Mouse (Mus musculus) granulocyte monocyte progenitor cell, adult 5-6 weeks (primary cell): ENCODE measurements around the gene Gm10338. TPM values are rescaled to one million over a fixed set of nuclear protein-coding genes. Genes with fewer than 3 reads are reported as not detected.
"Not testable (repeated sequence)": the region's sequence is repeated elsewhere in the genome, so short reads cannot be mapped to it uniquely, and the experiment has no call there.

ENCODE experiments used
- ATAC-seq: replicated peaks from 2 replicates; pipeline ENCODE4 v1.8.0; 2016; ENCODE audit warnings: mild to moderate bottlenecking, moderate TSS enrichment, inconsistent platforms; ENCODE audit not compliant: poor library complexity, severe bottlenecking
- total RNA-seq, 2 experiments: library from RNA; stranded (forward) in 1 of 2; stranded (reverse) in 1 of 2; fragments of 200-712, 200-1000 nt in 1 of 2; fragments of >200 nt in 1 of 2; fragmentation: Nextera tagmentation in 1 of 2; gene quantifications; 2 replicates each; pipeline ENCODE4 v1.2.3; 2014 to 2017

The Gm10338 gene
- total RNA-seq (2014; fragmentation: Nextera tagmentation) (not detected in 2 replicates), total RNA-seq (2017) (not detected in 2 replicates)

- ATAC-seq, result not testable (repeated sequence)
Observed at GRCm38 (mm10) chr14:7595492-7595891, at the start of gene Gm10338. Gene Gm10338 (minus strand): TSS chr14:7595592.

DNA sequence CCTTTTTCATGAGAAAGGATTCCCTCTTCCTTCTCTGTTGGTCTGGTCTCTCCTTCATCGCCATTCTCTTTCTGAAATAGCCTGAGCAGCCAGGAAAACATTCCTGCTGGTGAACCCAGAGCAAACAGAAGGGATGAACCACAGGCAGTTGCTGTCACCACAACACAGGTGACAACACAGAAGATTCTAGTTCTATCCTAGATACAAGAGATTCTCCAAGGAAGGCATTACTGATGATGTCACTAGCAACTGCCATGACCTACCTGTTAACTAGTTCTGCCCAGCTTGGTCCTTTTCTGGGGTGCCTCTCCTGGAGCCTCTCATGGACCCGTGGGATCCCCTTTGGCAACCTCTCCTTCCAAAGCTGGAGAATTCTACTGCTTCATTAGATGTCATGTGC, 48.5 kb upstream of the Gm10338 start, which contains the start of gene Gm10128:
Gene Gm10128 (minus strand): TSS at position 101 of the 400 bp plus-strand sequence.
- not testable (repeated sequence) for ATAC-seq

GRCm38 (mm10) chr14:7568382-7568781, 27.0 kb downstream of the Gm10338 start, which contains the start of gene Gm3558:
Gene Gm3558 (minus strand): TSS chr14:7568566.
- ATAC-seq, result not testable (repeated sequence)

DNA sequence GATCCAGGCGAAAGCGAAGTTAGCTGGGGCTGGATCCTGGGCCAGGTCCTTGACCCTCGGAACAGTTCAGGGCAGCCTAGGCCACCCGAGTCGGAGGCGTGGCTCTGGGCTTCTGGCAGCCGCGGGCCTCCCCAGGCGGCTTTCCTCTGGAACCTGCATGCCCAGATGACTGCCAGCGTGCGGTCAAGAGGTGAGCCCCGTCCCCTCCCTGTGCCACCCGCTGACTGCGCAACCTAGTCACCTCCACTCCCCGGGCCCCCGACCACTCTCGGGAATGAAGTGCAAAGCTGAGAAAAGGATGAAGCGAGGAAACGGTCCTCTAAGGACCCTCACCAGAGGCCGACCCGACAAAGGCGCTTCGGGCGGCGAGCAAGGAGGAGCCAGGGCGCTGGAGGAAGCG, 27.5 kb downstream of the Gm10338 start:
- ATAC-seq, result not testable (repeated sequence)

DNA sequence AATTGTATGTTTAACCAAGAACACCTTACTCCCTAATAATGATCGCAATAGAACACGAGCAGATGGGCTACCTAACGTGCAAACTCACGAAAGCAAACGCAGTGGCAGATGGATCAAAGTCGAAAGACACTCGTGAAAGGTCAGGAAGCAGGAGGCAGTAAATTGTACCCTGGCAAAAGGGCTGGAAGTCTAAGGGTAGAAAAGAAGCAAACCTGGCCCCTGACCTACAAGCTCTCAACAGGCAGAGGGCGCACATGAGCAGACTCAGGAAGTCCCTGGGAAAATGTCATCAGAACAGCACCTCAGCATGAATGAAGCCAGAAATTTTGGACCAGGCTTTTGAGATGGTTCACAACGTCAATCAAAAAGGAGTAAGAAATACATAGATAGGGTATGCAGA, 28.1 kb downstream of the Gm10338 start:
- ATAC-seq, result not testable (repeated sequence)

Other genes starting within 250 kb of the Gm10338 start
- not detected in 2 replicates for gene Gm8374, start 230.5 kb downstream of the Gm10338 start, total RNA-seq (2014; fragmentation: Nextera tagmentation)
- gene Gm8374, start 230.5 kb downstream of the Gm10338 start, total RNA-seq (2017), result not detected in 2 replicates
- not detected in 2 replicates for gene Gm3755, start 144.7 kb downstream of the Gm10338 start, total RNA-seq (2014; fragmentation: Nextera tagmentation)
- not detected in 2 replicates for gene Gm3755, start 144.7 kb downstream of the Gm10338 start, total RNA-seq (2017)
- not detected in 2 replicates for gene Gm3752, start 111.8 kb downstream of the Gm10338 start, total RNA-seq (2014; fragmentation: Nextera tagmentation)
- not detected in 2 replicates for gene Gm3752, start 111.8 kb downstream of the Gm10338 start, total RNA-seq (2017)
- gene Gm3558, start 27.0 kb downstream of the Gm10338 start, total RNA-seq (2014; fragmentation: Nextera tagmentation), result not detected in 2 replicates
- 0.62 TPM in 1 of 2 replicates, not detected in the other for gene Gm3558, start 27.0 kb downstream of the Gm10338 start, total RNA-seq (2017)
- not detected in 2 replicates for gene Gm10128, start 48.4 kb upstream of the Gm10338 start, total RNA-seq (2014; fragmentation: Nextera tagmentation)
- not detected in 2 replicates for gene Gm10128, start 48.4 kb upstream of the Gm10338 start, total RNA-seq (2017)
- not detected in 2 replicates for gene Gm26661, start 196.0 kb upstream of the Gm10338 start, total RNA-seq (2014; fragmentation: Nextera tagmentation)
- not detected in 2 replicates for gene Gm26661, start 196.0 kb upstream of the Gm10338 start, total RNA-seq (2017)
- gene Flnb, start 222.4 kb upstream of the Gm10338 start, total RNA-seq (2014; fragmentation: Nextera tagmentation), result 26.3 and 30.2 TPM in 2 replicates
- gene Flnb, start 222.4 kb upstream of the Gm10338 start, total RNA-seq (2017), result 18.7 and 20.8 TPM in 2 replicates